Mouse (Mus musculus): Measurements from ENCODE around the gene Rsad1. TPM values are rescaled to one million over a fixed set of nuclear protein-coding genes. Genes with fewer than 3 reads are reported as not detected.
A peak's percentile ranks its signal among the peaks of the same experiment; 100 is the strongest.

Rsad1 gene
- polyA plus RNA-seq, 1 experiment from 2014 or later = 3.4 TPM

GRCm38 (mm10) chr11:94563383-94563782 is 14.3 kb upstream of the Rsad1 start:
- 92% methylated on average over 5 of the region's 5 CpGs for WGBS

GRCm38 (mm10) chr11:94558226-94558625 is 9.2 kb upstream of the Rsad1 start:
- ATAC-seq (ENCODE audit: low FRiP score) (no peak), DNase-seq (ENCODE audit: low spot score) (no peak)
- Histone ChIP-seq H3K4me3 (ENCODE audit: low read depth, low read length) (no peak overlapping the region), H3K36me3 (ENCODE audit: control insufficient read depth, insufficient read depth, low read length) (no peaks in the 10 kb centered on the region), H3K9ac (ENCODE audit: low read depth, low read length) (no peak overlapping the region), H3K4me2 (replicated peaks; ENCODE audit: low read depth, low read length) (no peak overlapping the region), H3K27ac (ENCODE audit: low read depth, low read length) (no peak overlapping the region), H3K27me3 (ENCODE audit: control insufficient read depth, insufficient read depth, low read length) (no peaks in the 10 kb centered on the region), H3K9me3 (ENCODE audit: control insufficient read depth, low read length) (no peaks in the 10 kb centered on the region), H3K4me1 (replicated peaks; ENCODE audit: control insufficient read depth, insufficient read depth, low read length) (no peaks in the 10 kb centered on the region)
- whole genome bisulfite sequencing = 83% methylated on average over 3 of the region's 3 CpGs

More at GRCm38 (mm10) chr11:94563383-94563782, 14.3 kb upstream of the Rsad1 start:
- H3K4me2 ChIP-seq (replicated peaks; ENCODE audit: low read depth, low read length) = no peak overlapping the region
- no peak overlapping the region for H3K4me3 ChIP-seq (ENCODE audit: low read depth, low read length)
- no peaks in the 10 kb centered on the region for H3K36me3 ChIP-seq (ENCODE audit: control insufficient read depth, insufficient read depth, low read length)
- ATAC-seq (ENCODE audit: low FRiP score) (no peak), DNase-seq (ENCODE audit: low spot score) (no peak)
- H3K4me1 ChIP-seq (replicated peaks; ENCODE audit: control insufficient read depth, insufficient read depth, low read length) = peaks cover 3% of the 10 kb centered on the region; the same call in 1 of the 2 replicates
- H3K9me3 ChIP-seq (ENCODE audit: control insufficient read depth, low read length) = no peaks in the 10 kb centered on the region
- peaks cover 22% of the 10 kb centered on the region for H3K27me3 ChIP-seq (ENCODE audit: control insufficient read depth, insufficient read depth, low read length)
- no peak overlapping the region for H3K27ac ChIP-seq (ENCODE audit: low read depth, low read length)
- H3K9ac ChIP-seq (ENCODE audit: low read depth, low read length) = no peak overlapping the region

DNA sequence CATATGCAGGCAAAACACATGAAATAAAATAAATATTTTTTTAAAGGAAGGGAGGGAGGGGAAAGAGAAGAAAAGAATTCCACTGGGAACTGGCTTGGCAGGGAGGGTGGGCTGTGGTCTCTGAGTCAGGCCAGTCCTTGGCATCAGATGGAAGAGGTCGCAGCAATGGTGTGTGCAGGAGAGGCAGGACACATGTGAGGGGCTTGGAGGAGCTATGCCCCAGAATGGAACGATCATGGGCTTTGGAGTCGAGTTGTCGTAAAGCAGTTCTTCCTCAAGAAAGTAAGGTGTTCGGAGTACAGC is 1.3 kb upstream of the Rsad1 start:
- 91% methylated on average over 5 of the region's 5 CpGs for WGBS
- H3K4me2 ChIP-seq (replicated peaks; ENCODE audit: low read depth, low read length) = no peak overlapping the region
- no peaks in the 10 kb centered on the region for H3K36me3 ChIP-seq (ENCODE audit: control insufficient read depth, insufficient read depth, low read length)
- no peak for DNase-seq (ENCODE audit: low spot score)
- no peak overlapping the region for H3K27ac ChIP-seq (ENCODE audit: low read depth, low read length)
- no peaks in the 10 kb centered on the region for H3K9me3 ChIP-seq (ENCODE audit: control insufficient read depth, low read length)
- ATAC-seq (ENCODE audit: low FRiP score) = no peak
- H3K4me1 ChIP-seq (replicated peaks; ENCODE audit: control insufficient read depth, insufficient read depth, low read length) = peaks cover 4% of the 10 kb centered on the region; the same call in 1 of the 2 replicates
- H3K27me3 ChIP-seq (ENCODE audit: control insufficient read depth, insufficient read depth, low read length) = no peaks in the 10 kb centered on the region
- no peak overlapping the region for H3K9ac ChIP-seq (ENCODE audit: low read depth, low read length)
- no peak overlapping the region for H3K4me3 ChIP-seq (ENCODE audit: low read depth, low read length)

DNA sequence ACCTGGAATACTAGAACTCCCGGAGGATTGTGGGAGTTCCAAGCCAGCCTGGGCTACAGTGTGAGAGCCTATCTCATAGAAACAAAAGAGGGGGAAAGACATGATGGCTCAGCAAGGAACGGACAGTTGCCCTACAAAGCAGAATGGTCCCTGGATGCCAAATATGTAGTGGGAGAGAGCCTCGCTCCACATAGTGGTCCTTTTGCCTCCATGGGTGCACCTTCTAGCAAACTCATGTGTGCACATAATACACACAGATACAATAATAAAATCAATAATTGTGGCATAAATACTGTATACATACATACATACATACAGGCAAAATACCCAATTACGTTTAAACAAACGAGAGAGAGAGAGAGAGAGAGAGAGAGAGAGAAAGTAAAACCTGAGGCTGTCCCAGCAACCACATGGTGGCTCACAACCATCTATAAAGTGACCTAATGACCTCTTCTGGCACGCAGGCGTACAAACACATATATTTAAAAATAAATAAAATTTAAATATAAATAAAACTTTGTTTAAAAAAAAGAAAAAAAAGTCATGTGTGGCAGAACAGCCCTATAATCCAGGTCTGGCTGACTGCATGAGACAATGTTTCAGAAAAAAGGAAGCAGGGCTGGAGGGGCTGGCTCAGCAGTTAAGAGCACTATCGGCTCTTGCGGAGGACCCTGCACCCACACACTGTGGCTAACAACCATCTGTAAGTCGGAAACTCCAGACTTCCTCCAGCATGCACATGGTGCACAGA is 811 bp upstream of the Rsad1 start:
- H3K4me1 ChIP-seq (replicated peaks; ENCODE audit: control insufficient read depth, insufficient read depth, low read length) = peaks cover 4% of the 10 kb centered on the region; the same call in 1 of the 2 replicates
- no peaks in the 10 kb centered on the region for H3K9me3 ChIP-seq (ENCODE audit: control insufficient read depth, low read length)
- no peaks in the 10 kb centered on the region for H3K36me3 ChIP-seq (ENCODE audit: control insufficient read depth, insufficient read depth, low read length)
- 75% methylated on average over 10 of the region's 10 CpGs for WGBS
- no peak overlapping the region for H3K9ac ChIP-seq (ENCODE audit: low read depth, low read length)
- DNase-seq (ENCODE audit: low spot score) (no peak), ATAC-seq (ENCODE audit: low FRiP score) (peak; percentile 2; the same call in 1 of the 2 replicates)
- no peak overlapping the region for H3K4me2 ChIP-seq (replicated peaks; ENCODE audit: low read depth, low read length)
- no peak overlapping the region for H3K4me3 ChIP-seq (ENCODE audit: low read depth, low read length)
- H3K27ac ChIP-seq (ENCODE audit: low read depth, low read length) = no peak overlapping the region
- H3K27me3 ChIP-seq (ENCODE audit: control insufficient read depth, insufficient read depth, low read length) = no peaks in the 10 kb centered on the region

- peaks cover 4% of the 10 kb centered on the region; the same call in 1 of the 2 replicates for H3K4me1 ChIP-seq (replicated peaks; ENCODE audit: control insufficient read depth, insufficient read depth, low read length)
- 12% methylated on average over 24 of the region's 24 CpGs for WGBS
- no peak overlapping the region for H3K27ac ChIP-seq (ENCODE audit: low read depth, low read length)
- peak overlapping the region; percentile 55 for H3K4me3 ChIP-seq (ENCODE audit: low read depth, low read length)
- ATAC-seq (ENCODE audit: low FRiP score) (peak; percentile 41; the same call in 1 of the 2 replicates), DNase-seq (ENCODE audit: low spot score) (no peak)
- H3K4me2 ChIP-seq (replicated peaks; ENCODE audit: low read depth, low read length) = peak overlapping the region; percentile 65
- no peaks in the 10 kb centered on the region for H3K36me3 ChIP-seq (ENCODE audit: control insufficient read depth, insufficient read depth, low read length)
- no peaks in the 10 kb centered on the region for H3K27me3 ChIP-seq (ENCODE audit: control insufficient read depth, insufficient read depth, low read length)
- no peaks in the 10 kb centered on the region for H3K9me3 ChIP-seq (ENCODE audit: control insufficient read depth, low read length)
- peak overlapping the region; percentile 77 for H3K9ac ChIP-seq (ENCODE audit: low read depth, low read length)
These were observed 842 bp downstream of the Rsad1 start for GRCm38 (mm10) chr11:94548041-94548784.

DNA sequence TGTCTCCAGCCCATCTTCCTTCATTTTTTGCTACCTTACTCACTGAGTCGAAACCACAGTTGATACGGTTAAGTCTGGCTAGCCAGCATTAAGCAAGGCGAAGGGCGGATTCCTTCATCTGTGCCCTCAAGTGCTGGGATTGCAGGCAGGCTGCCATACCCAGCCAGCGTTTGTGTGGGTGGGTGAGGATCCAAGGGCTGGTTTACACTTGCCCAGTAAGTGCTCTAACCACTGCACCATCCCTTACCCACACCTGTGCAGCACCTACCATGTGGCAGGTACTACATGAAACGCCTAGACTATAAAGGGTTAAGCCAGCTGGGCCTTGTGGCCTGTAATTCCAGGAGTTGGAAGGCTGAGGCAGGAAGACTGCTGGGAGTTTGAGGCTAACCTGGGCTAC is 1.8 kb downstream of the Rsad1 start:
- H3K9me3 ChIP-seq (ENCODE audit: control insufficient read depth, low read length) = no peaks in the 10 kb centered on the region
- H3K27me3 ChIP-seq (ENCODE audit: control insufficient read depth, insufficient read depth, low read length) = no peaks in the 10 kb centered on the region
- no peaks in the 10 kb centered on the region for H3K36me3 ChIP-seq (ENCODE audit: control insufficient read depth, insufficient read depth, low read length)
- no peak overlapping the region; the same call in 1 of the 2 replicates for H3K27ac ChIP-seq (ENCODE audit: low read depth, low read length)
- DNase-seq (ENCODE audit: low spot score) (no peak), ATAC-seq (ENCODE audit: low FRiP score) (no peak)
- H3K4me2 ChIP-seq (replicated peaks; ENCODE audit: low read depth, low read length) = no peak overlapping the region
- WGBS = 88% methylated on average over 6 of the region's 6 CpGs
- H3K9ac ChIP-seq (ENCODE audit: low read depth, low read length) = no peak overlapping the region
- H3K4me1 ChIP-seq (replicated peaks; ENCODE audit: control insufficient read depth, insufficient read depth, low read length) = peaks cover 4% of the 10 kb centered on the region; the same call in 1 of the 2 replicates
- no peak overlapping the region for H3K4me3 ChIP-seq (ENCODE audit: low read depth, low read length)

DNA sequence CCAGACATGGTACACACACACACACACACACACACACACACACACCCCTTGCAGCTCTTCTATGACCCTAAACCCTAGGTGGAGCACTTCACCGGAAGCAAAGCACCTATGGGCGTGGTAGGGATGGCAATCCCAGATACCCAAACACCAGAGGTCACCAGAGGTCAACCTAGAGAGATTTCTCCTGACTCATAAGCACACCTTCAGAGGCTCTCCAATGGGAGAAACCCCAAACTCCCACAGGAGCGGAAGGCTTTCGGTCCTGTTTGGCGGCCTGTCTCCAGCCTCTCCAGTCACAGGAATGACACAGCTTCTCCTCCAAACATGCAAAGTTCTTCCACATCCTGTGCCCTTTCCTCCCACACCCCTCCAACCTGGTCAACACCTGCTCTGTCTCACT is 2.7 kb downstream of the Rsad1 start:
- ATAC-seq (ENCODE audit: low FRiP score) (no peak), DNase-seq (ENCODE audit: low spot score) (no peak)
- WGBS = 100% methylated on average over 5 of the region's 5 CpGs
- no peak overlapping the region for H3K9ac ChIP-seq (ENCODE audit: low read depth, low read length)
- H3K27ac ChIP-seq (ENCODE audit: low read depth, low read length) = no peak overlapping the region
- H3K36me3 ChIP-seq (ENCODE audit: control insufficient read depth, insufficient read depth, low read length) = no peaks in the 10 kb centered on the region
- H3K4me3 ChIP-seq (ENCODE audit: low read depth, low read length) = no peak overlapping the region
- H3K4me2 ChIP-seq (replicated peaks; ENCODE audit: low read depth, low read length) = no peak overlapping the region
- H3K9me3 ChIP-seq (ENCODE audit: control insufficient read depth, low read length) = no peaks in the 10 kb centered on the region
- H3K27me3 ChIP-seq (ENCODE audit: control insufficient read depth, insufficient read depth, low read length) = no peaks in the 10 kb centered on the region
- peaks cover 4% of the 10 kb centered on the region; the same call in 1 of the 2 replicates for H3K4me1 ChIP-seq (replicated peaks; ENCODE audit: control insufficient read depth, insufficient read depth, low read length)

DNA sequence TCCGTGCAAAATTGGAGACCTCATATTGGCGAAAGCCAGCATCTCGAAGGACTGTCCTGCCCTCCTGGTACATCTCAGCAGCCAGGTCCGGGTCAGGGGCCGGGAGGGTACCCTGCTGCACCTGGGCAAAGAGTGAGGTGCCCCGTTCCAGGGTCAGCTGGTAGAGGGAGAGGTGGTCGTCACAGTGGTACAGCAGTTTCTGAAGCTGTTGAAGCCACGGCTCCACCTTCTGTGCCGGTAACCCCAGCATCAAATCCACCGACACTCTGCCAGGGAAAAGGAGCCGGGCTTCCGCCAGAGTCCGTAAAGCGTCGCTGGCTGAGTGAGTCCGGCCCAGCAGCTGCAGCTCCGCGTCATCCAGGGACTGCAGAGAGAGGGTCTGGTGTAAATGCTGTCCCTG is 4.6 kb downstream of the Rsad1 start:
- WGBS = 55% methylated on average over 18 of the region's 18 CpGs
- H3K27me3 ChIP-seq (ENCODE audit: control insufficient read depth, insufficient read depth, low read length) = no peaks in the 10 kb centered on the region
- ATAC-seq (ENCODE audit: low FRiP score) (no peak), DNase-seq (ENCODE audit: low spot score) (peak; percentile 32)
- H3K4me3 ChIP-seq (ENCODE audit: low read depth, low read length) = no peak overlapping the region
- no peak overlapping the region for H3K9ac ChIP-seq (ENCODE audit: low read depth, low read length)
- peak overlapping the region; percentile 17 for H3K4me2 ChIP-seq (replicated peaks; ENCODE audit: low read depth, low read length)
- H3K36me3 ChIP-seq (ENCODE audit: control insufficient read depth, insufficient read depth, low read length) = no peaks in the 10 kb centered on the region
- no peaks in the 10 kb centered on the region for H3K9me3 ChIP-seq (ENCODE audit: control insufficient read depth, low read length)
- no peak overlapping the region for H3K27ac ChIP-seq (ENCODE audit: low read depth, low read length)
- H3K4me1 ChIP-seq (replicated peaks; ENCODE audit: control insufficient read depth, insufficient read depth, low read length) = peaks cover 4% of the 10 kb centered on the region; the same call in 1 of the 2 replicates
